Mouse (Mus musculus): Measurements from ENCODE around the gene Hist1h3d. TPM values are rescaled to one million over a fixed set of nuclear protein-coding genes. Genes with fewer than 3 reads are reported as not detected.
A peak's percentile ranks its signal among the peaks of the same experiment; 100 is the strongest.
"Not testable (repeated sequence)": the region's sequence is repeated elsewhere in the genome, so short reads cannot be mapped to it uniquely, and the experiment has no call there.

The Hist1h3d gene
- polyA plus RNA-seq, 1 experiment from 2014 or later, result 8.4 TPM

DNA sequence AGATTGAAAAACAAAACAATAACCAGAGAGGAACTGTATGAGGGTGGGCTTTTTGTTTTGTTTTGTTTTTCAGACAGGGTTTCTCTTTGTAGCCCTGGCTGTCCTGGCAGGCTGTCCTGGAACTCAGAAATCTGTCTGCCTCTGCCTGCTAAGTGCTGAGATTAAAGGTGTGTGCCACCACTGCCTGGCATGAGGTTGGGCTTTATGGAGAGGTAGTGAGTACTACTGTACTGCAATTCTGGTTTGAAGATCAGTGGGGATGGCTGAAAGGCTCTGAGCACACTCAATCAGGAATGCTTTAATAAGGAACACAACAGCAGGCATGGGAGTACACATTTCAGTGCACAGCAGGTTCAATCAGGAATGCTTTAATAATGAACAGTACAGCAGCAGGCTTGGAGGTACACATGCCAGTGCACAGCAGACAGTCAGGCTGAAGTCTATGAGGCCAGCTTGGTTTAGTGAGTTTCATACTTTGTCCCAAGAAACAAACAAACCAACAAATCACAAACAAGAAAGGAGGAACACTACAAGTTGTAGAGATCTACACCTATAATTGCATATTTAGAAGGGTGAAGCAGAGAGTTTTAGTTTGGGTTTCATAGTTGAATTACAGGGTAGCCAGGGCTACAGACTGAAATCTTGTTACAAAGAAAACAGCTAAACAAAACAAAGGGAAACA lies 8.0 kb downstream of the Hist1h3d start:
- H3K4me3 ChIP-seq, result peak overlapping the region; percentile 19; the same call in 1 of the 2 replicates
- no peaks in the 10 kb centered on the region for H3K27me3 ChIP-seq
- H3K27ac ChIP-seq, result peak overlapping the region; percentile 92
- H3K9ac ChIP-seq, result 0 out of 2 replicates have a peak overlapping the region, but pooled peaks have one; percentile 19
- H3K36me3 ChIP-seq, result no peaks in the 10 kb centered on the region
- peak overlapping the region; percentile 87 for H3K4me2 ChIP-seq (replicated peaks)
- H3K9me3 ChIP-seq, result no peaks in the 10 kb centered on the region
- no peak for ATAC-seq (ENCODE audit: low FRiP score, low read depth)
- peaks cover 37% of the 10 kb centered on the region for H3K4me1 ChIP-seq

DNA sequence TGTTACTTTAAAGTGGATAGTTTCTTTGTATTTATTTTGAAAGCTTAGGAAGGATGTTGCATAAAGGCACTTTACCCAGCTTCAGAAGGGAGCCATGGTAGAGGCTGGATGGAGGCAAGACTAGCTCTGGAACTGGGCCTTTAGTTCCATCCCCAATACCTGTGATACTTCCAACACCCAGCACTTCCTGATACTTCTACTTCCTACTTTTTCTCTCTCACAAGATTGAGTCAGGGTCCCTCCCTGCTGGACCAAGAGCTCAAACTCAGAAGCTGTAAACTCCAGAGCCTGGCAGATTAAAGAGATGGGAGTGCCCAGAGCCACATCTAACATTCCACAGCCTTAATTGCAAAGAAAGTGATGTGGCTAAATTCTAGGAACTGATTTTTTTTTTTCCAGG lies 8.8 kb downstream of the Hist1h3d start:
- H3K4me1 ChIP-seq, result peaks cover 37% of the 10 kb centered on the region
- H3K9ac ChIP-seq, result peak overlapping the region; percentile 72
- peak overlapping the region; percentile 80 for H3K4me2 ChIP-seq (replicated peaks)
- peak overlapping the region; percentile 92 for H3K27ac ChIP-seq
- peak overlapping the region; percentile 48 for H3K4me3 ChIP-seq
- no peaks in the 10 kb centered on the region for H3K9me3 ChIP-seq
- H3K36me3 ChIP-seq, result no peaks in the 10 kb centered on the region
- no peak for ATAC-seq (ENCODE audit: low FRiP score, low read depth)
- no peaks in the 10 kb centered on the region for H3K27me3 ChIP-seq

DNA sequence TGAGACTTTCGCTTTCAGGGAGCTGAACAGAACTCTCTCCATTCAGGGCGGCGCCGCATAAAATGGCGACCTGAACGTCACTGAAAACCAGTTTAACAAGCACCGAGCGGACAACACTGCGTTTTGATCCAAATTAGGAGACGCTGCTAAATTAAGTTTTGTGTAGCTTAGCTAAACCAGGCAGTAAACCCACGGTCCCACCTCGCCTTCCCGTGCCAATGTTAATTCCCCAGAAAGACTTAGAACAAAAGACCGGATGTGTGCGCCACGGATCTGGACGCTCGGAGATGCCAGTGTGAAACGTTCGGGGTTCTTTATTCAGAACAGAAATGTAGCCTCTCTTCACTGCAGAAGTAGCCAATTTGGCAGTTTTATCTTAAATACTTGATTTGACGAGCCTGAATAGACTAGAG lies 9.5 kb downstream of the Hist1h3d start:
- Histone ChIP-seq H3K9ac (peak overlapping the region; percentile 72), H3K36me3 (no peaks in the 10 kb centered on the region), H3K4me3 (peak overlapping the region; percentile 48), H3K27ac (peak overlapping the region; percentile 92), H3K27me3 (no peaks in the 10 kb centered on the region), H3K9me3 (no peaks in the 10 kb centered on the region), H3K4me2 (replicated peaks) (peak overlapping the region; percentile 80), H3K4me1 (peaks cover 37% of the 10 kb centered on the region)
- ATAC-seq (ENCODE audit: low FRiP score, low read depth), result no peak
- under 1% methylated on average over 21 of the region's 21 CpGs for WGBS

DNA sequence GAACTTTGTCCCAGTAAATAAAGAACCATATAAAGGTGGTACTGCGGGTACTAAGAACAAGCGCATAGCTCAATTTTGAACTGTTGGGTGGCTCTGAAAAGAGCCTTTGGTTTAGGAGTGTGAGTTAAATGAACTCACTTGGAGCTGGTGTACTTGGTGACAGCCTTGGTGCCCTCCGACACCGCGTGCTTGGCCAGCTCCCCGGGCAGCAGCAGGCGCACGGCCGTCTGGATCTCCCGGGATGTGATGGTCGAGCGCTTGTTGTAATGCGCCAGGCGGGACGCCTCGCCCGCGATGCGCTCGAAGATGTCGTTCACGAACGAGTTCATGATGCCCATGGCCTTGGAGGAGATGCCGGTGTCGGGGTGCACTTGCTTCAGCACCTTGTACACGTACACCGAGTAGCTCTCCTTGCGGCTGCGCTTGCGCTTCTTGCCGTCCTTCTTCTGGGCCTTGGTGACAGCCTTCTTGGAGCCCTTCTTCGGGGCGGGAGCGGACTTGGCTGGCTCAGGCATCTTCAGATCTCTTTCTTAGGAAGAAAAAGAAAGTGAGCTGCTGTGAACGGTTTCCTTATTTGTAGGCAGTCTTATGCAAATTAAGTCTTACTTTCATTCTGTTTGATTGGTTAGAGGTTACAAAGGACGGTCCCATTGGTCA lies 10.0 kb downstream of the Hist1h3d start:
- peak; percentile 91 for ATAC-seq (ENCODE audit: low FRiP score, low read depth)
- H3K9me3 ChIP-seq, H3K27me3 ChIP-seq, H3K36me3 ChIP-seq: not testable (repeated sequence)
- under 1% methylated on average over 28 of the region's 36 CpGs for whole genome bisulfite sequencing
- peak overlapping the region; percentile 80 for H3K4me2 ChIP-seq (replicated peaks)
- peak overlapping the region; percentile 72 for H3K9ac ChIP-seq
- peaks cover 37% of the 10 kb centered on the region for H3K4me1 ChIP-seq
- peak overlapping the region; percentile 92 for H3K27ac ChIP-seq
- peak overlapping the region; percentile 48 for H3K4me3 ChIP-seq

DNA sequence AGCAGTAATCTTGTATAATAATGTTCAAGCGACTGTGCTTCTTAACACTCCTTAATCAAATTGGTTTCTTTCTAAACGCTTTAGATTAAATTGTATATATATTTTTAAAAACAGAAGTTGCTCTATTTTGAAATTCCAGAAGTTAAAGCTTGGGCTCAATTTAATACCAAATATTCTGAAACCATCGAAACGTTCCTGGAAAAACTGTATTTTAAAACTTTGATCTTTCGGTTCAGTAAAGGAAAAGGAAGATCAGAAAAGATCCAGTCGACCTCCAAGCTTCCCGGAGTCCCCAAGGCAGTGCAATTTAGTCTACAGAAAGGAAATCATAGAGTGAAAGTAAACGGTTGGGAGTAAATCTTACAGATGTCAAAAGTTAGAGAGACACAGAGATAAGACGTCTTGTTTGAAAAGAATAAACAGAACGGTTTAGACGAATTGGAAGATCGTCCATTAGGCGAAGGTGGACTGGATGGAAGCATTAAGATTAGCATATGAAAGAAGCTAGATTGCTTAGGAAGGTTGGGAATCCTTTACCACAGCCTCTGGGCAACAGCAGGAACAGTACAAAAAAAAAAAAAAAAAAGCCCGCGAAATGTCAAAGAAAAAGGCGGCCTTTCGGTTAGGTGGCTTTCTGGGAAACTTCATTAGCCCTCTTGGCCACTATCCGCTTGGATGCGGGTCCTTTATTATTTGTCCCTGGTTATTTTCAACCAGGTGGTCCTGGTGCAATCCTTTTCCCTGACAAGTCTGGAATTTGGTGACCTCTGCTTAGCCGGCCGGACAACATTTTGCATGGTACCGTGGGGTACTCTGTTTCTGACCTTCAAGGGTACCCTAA lies 10.8 kb downstream of the Hist1h3d start:
- Histone ChIP-seq H3K36me3 (no peaks in the 10 kb centered on the region), H3K27me3 (no peaks in the 10 kb centered on the region), H3K9ac (peak overlapping the region; percentile 62), H3K4me1 (peaks cover 32% of the 10 kb centered on the region), H3K27ac (peak overlapping the region; percentile 94), H3K9me3 (no peaks in the 10 kb centered on the region), H3K4me3 (peak overlapping the region; percentile 48), H3K4me2 (replicated peaks) (peak overlapping the region; percentile 67)
- 2% methylated on average over 22 of the region's 22 CpGs for WGBS
- no peak for ATAC-seq (ENCODE audit: low FRiP score, low read depth)

DNA sequence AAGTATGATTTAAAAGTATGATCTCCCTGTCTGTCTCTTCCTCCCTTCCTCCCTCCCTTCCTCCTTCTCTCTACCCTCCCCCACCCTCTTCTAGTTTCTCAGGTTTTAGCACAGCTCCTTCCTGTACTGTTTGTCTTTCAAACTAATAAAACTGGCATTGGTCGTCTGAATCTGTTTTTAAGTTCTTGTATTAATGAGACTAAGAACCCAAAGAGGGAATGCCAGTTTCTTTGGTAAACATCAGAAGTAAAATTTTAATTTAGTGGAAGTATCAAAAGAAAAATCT lies 11.3 kb downstream of the Hist1h3d start:
- peaks cover 31% of the 10 kb centered on the region for H3K4me1 ChIP-seq
- 0% methylated on average over 1 of the region's 1 CpGs for WGBS
- peak overlapping the region; percentile 67 for H3K4me2 ChIP-seq (replicated peaks)
- H3K36me3 ChIP-seq, result no peaks in the 10 kb centered on the region
- no peak for ATAC-seq (ENCODE audit: low FRiP score, low read depth)
- peak overlapping the region; percentile 62 for H3K9ac ChIP-seq
- no peaks in the 10 kb centered on the region for H3K9me3 ChIP-seq
- no peaks in the 10 kb centered on the region for H3K27me3 ChIP-seq
- H3K4me3 ChIP-seq, result peak overlapping the region; percentile 38
- peak overlapping the region; percentile 94 for H3K27ac ChIP-seq

DNA sequence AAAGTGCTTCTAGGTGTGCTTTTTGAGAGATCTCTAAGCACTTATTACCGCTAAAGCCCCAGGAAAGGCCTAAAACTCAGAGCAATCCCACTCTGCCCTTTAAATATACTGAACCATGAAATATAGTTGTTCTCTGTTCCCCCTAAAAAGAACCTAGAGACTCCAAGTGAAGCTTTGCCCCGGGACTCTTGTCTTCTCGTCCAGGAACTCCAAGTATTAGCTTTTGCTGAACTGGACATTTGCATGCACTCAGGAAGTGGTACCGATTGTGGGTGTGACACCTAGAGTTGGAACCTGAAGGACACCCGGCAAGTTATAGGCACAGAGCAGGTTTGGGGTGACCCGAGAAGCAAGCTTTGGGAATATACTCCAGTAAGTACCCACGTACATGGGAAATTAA lies 15.6 kb downstream of the Hist1h3d start:
- H3K27ac ChIP-seq, result no peak overlapping the region
- no peak for ATAC-seq (ENCODE audit: low FRiP score, low read depth)
- no peak overlapping the region for H3K9ac ChIP-seq
- no peak overlapping the region for H3K4me2 ChIP-seq (replicated peaks)
- 90% methylated on average over 7 of the region's 7 CpGs for WGBS
- no peaks in the 10 kb centered on the region for H3K9me3 ChIP-seq
- H3K4me1 ChIP-seq, result peaks cover 13% of the 10 kb centered on the region
- no peaks in the 10 kb centered on the region for H3K36me3 ChIP-seq
- no peak overlapping the region for H3K4me3 ChIP-seq
- H3K27me3 ChIP-seq, result no peaks in the 10 kb centered on the region

DNA sequence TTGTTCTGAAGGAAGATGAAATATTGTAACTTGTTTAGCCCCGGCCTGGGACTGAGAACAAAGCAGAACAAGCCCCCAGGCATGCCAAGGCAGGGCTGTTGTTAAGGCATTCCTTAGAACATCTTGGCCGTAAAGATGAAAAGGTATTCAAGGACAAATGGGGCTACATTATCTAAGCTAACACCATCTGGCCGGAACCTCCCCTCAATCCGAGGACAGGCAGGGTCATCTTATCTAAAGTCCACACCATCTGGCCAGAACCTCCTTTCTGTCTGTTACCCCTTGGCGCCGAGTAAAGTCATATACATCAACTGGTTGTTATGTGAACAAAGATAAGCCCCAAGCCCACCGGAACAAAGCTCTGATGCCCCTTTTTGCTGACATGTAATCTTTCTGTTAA lies 16.3 kb downstream of the Hist1h3d start:
- H3K27ac ChIP-seq; H3K36me3 ChIP-seq; H3K4me1 ChIP-seq; H3K4me2 ChIP-seq (replicated peaks); H3K9ac ChIP-seq; ATAC-seq (ENCODE audit: low FRiP score, low read depth); H3K4me3 ChIP-seq; H3K27me3 ChIP-seq; H3K9me3 ChIP-seq: not testable (repeated sequence)
- 80% methylated on average over 7 of the region's 7 CpGs for WGBS

DNA sequence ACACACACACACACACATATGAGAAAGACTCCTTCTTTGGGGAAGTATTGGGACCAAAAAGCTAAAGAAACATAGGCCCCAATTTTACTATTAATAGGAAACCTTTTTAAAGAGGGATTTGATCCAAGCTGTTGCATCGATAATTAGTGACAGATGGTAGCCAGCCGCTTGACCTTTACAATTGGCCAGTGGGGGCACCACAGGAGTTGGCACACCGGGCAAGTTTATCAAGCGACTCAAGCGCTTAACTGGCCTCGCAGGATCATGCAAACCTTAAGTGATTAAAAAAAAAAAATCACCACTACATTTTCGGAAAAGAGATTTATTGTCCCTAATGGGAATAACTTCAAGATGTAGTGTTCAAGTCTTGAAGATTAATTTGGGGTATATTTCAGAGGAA lies 17.1 kb downstream of the Hist1h3d start:
- Histone ChIP-seq H3K9ac (no peak overlapping the region), H3K4me2 (replicated peaks) (no peak overlapping the region), H3K4me3 (no peak overlapping the region), H3K4me1 (peaks cover 8% of the 10 kb centered on the region), H3K27me3 (no peaks in the 10 kb centered on the region), H3K36me3 (no peaks in the 10 kb centered on the region), H3K27ac (0 out of 2 replicates have a peak overlapping the region, but pooled peaks have one; percentile 22), H3K9me3 (no peaks in the 10 kb centered on the region)
- no peak for ATAC-seq (ENCODE audit: low FRiP score, low read depth)
- 45% methylated on average over 7 of the region's 7 CpGs for WGBS

DNA sequence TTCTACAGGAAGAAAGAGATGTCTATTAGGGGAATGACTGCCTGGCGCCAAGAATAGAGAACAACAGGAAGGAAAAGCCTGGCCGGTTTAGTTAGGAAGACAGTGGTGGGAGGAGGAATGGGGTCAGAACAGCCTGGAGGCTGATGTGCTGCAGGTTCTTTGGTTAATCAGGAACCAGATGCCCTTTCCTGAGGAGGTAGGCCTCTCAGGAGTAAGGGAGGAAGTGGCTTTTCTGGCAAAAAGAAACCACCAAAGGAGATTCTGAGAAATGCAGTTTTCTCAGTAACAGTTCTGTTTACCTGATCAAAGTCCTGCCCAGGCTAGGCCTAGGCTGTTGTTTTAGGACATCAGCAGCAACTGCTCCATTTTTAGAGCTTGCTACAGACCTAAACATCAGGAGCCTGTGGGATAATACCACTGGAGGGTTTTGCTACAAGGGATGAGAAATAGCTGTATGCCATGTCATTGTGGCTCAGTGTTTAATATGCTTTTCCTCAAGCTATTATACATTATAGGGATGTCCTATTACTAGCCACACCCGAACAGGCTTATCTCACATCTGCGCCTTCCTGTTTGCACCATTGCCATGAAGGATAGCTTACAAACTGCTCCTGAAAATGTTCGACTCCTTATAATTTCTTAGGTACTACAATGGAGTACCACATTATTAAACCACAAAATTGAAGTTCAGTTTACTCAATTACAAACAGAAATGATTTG lies 17.6 kb downstream of the Hist1h3d start:
- no peaks in the 10 kb centered on the region for H3K27me3 ChIP-seq
- H3K36me3 ChIP-seq, result no peaks in the 10 kb centered on the region
- no peak overlapping the region for H3K4me3 ChIP-seq
- H3K9me3 ChIP-seq, result no peaks in the 10 kb centered on the region
- H3K9ac ChIP-seq, result no peak overlapping the region
- H3K27ac ChIP-seq, result peak overlapping the region; percentile 73
- ATAC-seq (ENCODE audit: low FRiP score, low read depth), result no peak
- WGBS, result 69% methylated on average over 5 of the region's 5 CpGs
- peaks cover 8% of the 10 kb centered on the region for H3K4me1 ChIP-seq
- H3K4me2 ChIP-seq (replicated peaks), result no peak overlapping the region

DNA sequence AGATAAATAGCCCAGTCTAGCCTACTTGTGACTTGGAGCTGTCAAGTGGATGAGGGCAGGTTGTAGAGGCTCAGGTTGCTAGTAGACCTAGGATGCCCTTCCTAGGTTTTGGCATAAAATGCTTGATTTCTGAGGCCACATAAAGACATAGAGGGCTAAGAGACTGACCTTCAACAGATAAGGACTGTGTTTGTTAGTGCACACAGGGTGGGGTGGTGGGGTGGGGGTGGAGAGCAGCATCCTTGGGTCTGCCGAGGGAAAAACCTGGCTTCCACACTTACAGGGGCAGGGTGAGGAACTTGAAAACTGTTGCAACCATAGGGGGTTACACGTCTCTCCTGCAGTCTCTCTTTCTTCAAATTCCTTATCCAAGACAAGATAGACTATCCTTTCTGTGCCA lies 19.6 kb downstream of the Hist1h3d start:
- WGBS, result 86% methylated on average over 2 of the region's 2 CpGs
- ATAC-seq (ENCODE audit: low FRiP score, low read depth), result no peak
- Histone ChIP-seq H3K4me1 (peaks cover 8% of the 10 kb centered on the region), H3K4me3 (no peak overlapping the region), H3K27ac (no peak overlapping the region), H3K36me3 (no peaks in the 10 kb centered on the region), H3K4me2 (replicated peaks) (no peak overlapping the region), H3K9ac (no peak overlapping the region), H3K9me3 (no peaks in the 10 kb centered on the region), H3K27me3 (no peaks in the 10 kb centered on the region)
